Mouse (Mus musculus) thymus, postnatal 14 days (tissue): Measurements from ENCODE around the gene Hist2h2ab.
"Not testable (repeated sequence)": the region's sequence is repeated elsewhere in the genome, so short reads cannot be mapped to it uniquely, and the experiment has no call there.

Source experiments
- DNase-seq: peaks from one replicate; pipeline ENCODE4 v3.0.0; 2021

Gene Hist2h2ab

GRCm38 (mm10) chr3:96219661-96220130, at the start of gene Hist2h2ab, which contains the start of gene Bola1:
Gene Hist2h2ab (plus strand): TSS chr3:96219865.
Gene Bola1 (minus strand): TSS chr3:96219709.
- DNase-seq: peak; percentile 82

GRCm38 (mm10) chr3:96170276-96170675, 49.4 kb upstream of the Hist2h2ab start:
- DNase-seq: no peak

- DNase-seq: peak; percentile 37
Measured at GRCm38 (mm10) chr3:96170976-96171545, 48.6 kb upstream of the Hist2h2ab start.

- DNase-seq: no peak
Measured at GRCm38 (mm10) chr3:96171583-96172196, 48.0 kb upstream of the Hist2h2ab start.

- peak; percentile 87 for DNase-seq
Measured at GRCm38 (mm10) chr3:96172197-96173178, 47.2 kb upstream of the Hist2h2ab start, which contains the start of gene Sf3b4. Gene Sf3b4 (plus strand): TSS chr3:96172332.

GRCm38 (mm10) chr3:96173185-96173584, 46.5 kb upstream of the Hist2h2ab start:
- DNase-seq: no peak

- DNase-seq: not testable (repeated sequence)
Measured at GRCm38 (mm10) chr3:96174042-96174441, 45.6 kb upstream of the Hist2h2ab start.

GRCm38 (mm10) chr3:96175251-96175650, 44.4 kb upstream of the Hist2h2ab start:
- DNase-seq: no peak

GRCm38 (mm10) chr3:96178427-96178826, 41.2 kb upstream of the Hist2h2ab start:
- DNase-seq: no peak

- DNase-seq: no peak
Measured at GRCm38 (mm10) chr3:96178902-96179301, 40.8 kb upstream of the Hist2h2ab start.

GRCm38 (mm10) chr3:96179531-96179930, 40.1 kb upstream of the Hist2h2ab start:
- no peak for DNase-seq

GRCm38 (mm10) chr3:96180727-96181477, 38.8 kb upstream of the Hist2h2ab start, which contains the start of gene Sv2a:
Gene Sv2a (plus strand): TSS chr3:96181151.
- peak; percentile 68 for DNase-seq

GRCm38 (mm10) chr3:96181510-96182381, 37.9 kb upstream of the Hist2h2ab start:
- no peak for DNase-seq

- DNase-seq: no peak
Measured at GRCm38 (mm10) chr3:96182382-96182776, 37.3 kb upstream of the Hist2h2ab start.

- no peak for DNase-seq
Measured at GRCm38 (mm10) chr3:96192977-96193376, 26.7 kb upstream of the Hist2h2ab start.

GRCm38 (mm10) chr3:96194966-96195365, 24.7 kb upstream of the Hist2h2ab start:
- DNase-seq: no peak

- DNase-seq: peak; percentile 27
Measured at GRCm38 (mm10) chr3:96195616-96196313, 23.9 kb upstream of the Hist2h2ab start.

- no peak for DNase-seq
Measured at GRCm38 (mm10) chr3:96196437-96197128, 23.1 kb upstream of the Hist2h2ab start.

GRCm38 (mm10) chr3:96197129-96197749, 22.4 kb upstream of the Hist2h2ab start:
- DNase-seq: peak; percentile 87

- DNase-seq: peak; percentile 64
Measured at GRCm38 (mm10) chr3:96198181-96198580, 21.5 kb upstream of the Hist2h2ab start.
